Mouse (Mus musculus) megakaryocyte, embryonic 14.5 days (primary cell): ENCODE results near the gene Stk32c. TPM values are rescaled to one million over a fixed set of nuclear protein-coding genes. Genes with fewer than 3 reads are reported as not detected.

ENCODE experiments used
- H3K27me3 ChIP-seq: replicated peaks from 2 replicates; pipeline ENCODE3; 2012; ENCODE audit warnings: inconsistent platforms
- H3K36me3 ChIP-seq: replicated peaks from 2 replicates; pipeline ENCODE3; 2012; ENCODE audit warnings: low read length, inconsistent platforms, mixed read lengths
- H3K4me1 ChIP-seq: 2 replicates; pipeline ENCODE4 v1.6.1; 2012; ENCODE audit warnings: inconsistent platforms
- H3K4me3 ChIP-seq: replicated peaks from 2 replicates; pipeline ENCODE3; 2012; ENCODE audit warnings: moderate library complexity, mild to moderate bottlenecking, inconsistent platforms
- H3K9me3 ChIP-seq: 2 replicates; pipeline ENCODE4 v1.6.1; 2012; ENCODE audit warnings: inconsistent platforms
- FLI1 ChIP-seq: IDR thresholded peaks from 2 replicates; pipeline ENCODE4 v1.6.1; 2012; ENCODE audit warnings: low read length, inconsistent platforms, mixed read lengths
- GATA1 ChIP-seq: IDR thresholded peaks from 3 replicates; pipeline ENCODE4 v1.6.1; 2012; ENCODE audit warnings: mixed read lengths, low read length, inconsistent platforms, borderline replicate concordance
- polyA plus RNA-seq: library from polyadenylated mRNA; stranded (reverse); fragments of >175 nt; gene quantifications from 2 replicates; pipeline ENCODE4 v1.2.3, GENCODE M21; 2012; ENCODE audit warnings: low replicate concordance; ENCODE audit not compliant: insufficient read depth

Gene Stk32c
- polyA plus RNA-seq, 1 experiment: not detected

DNA sequence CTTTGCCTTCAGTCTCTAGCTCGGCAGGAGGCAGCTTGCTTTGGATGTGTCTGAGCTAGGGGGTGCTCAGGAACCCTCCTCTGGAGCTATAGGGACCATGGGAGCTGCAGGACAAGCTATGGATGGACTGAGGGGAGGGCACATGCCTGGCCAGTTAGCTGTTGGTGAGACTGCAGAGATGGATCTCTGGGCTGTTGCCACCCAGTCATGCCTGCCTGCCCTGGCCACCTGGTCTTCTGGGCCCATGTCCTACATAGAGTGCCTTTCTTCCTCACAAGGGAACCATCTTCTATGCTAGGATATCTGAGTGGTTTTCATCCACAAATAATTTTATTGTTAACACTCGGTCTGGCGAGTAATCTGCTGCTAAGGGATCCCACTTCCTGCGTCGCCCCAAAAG lies 6.4 kb upstream of the Stk32c start:
- peak overlapping the region; percentile 29 for H3K4me3 ChIP-seq
- peaks cover 4% of the 10 kb centered on the region for H3K36me3 ChIP-seq
- no peak for TF ChIP-seq GATA1
- TF ChIP-seq FLI1: no peak
- no peaks in the 10 kb centered on the region for H3K9me3 ChIP-seq
- H3K4me1 ChIP-seq: peaks cover 70% of the 10 kb centered on the region
- no peaks in the 10 kb centered on the region for H3K27me3 ChIP-seq

DNA sequence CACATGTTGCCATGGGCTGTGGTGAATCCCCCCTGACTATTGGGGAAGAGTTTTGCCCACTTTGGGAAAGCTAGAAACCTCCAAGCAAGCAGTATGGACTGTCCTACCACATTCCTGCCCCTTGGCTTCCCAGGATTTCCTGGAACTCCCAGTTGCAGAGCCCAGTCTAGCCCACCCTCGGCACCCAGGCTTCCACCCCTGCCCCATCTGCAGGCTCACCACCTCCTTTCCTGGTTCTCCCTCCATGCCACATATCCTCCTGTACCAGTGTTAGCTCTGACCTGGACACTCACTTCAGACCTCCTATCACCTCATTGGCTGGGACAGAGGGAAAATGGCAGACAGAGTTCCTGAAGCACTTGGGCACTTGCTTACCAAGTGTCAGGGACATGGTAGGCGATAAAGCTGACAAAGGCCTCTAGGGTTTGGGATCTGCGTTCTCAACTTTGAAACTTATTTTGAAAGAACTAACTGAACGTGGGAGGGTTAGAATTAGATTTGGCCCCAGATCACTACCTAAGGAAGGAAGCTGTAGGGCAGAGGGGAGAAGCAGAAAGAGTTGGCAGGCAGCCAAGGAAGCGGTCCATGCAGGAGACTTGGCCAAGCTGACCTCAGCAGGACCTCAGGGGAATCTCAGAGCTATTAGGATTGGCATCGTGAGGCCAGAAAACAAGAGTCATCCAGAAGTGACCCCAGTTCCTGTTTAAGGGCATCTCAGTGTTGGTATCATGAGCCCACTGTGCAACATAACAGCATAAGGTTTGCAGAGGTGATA lies 5.7 kb upstream of the Stk32c start:
- no peak for TF ChIP-seq FLI1
- Histone ChIP-seq H3K9me3 (no peaks in the 10 kb centered on the region), H3K27me3 (no peaks in the 10 kb centered on the region), H3K36me3 (peaks cover 3% of the 10 kb centered on the region), H3K4me3 (peak overlapping the region; percentile 21), H3K4me1 (peaks cover 64% of the 10 kb centered on the region)

DNA sequence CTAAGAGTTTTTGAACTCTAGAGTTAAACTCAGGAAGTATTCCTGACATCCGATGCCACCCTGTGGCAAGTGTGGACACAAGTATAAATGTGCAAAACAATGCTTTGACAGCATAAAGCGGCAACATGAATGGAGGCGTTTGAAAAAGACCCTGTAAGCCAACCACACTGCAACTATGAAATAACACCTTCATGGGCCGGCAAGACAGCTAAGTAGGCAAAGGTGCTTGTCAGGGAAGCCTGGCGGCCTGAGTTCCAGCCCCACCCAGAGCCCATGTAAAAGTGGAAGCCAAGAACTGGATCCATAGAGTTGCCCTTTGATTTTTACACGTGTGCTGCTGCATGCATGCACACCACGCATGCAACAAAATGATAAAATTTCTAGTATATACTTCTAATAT lies 3.9 kb upstream of the Stk32c start:
- Histone ChIP-seq H3K27me3 (no peaks in the 10 kb centered on the region), H3K4me3 (no peak overlapping the region), H3K9me3 (no peaks in the 10 kb centered on the region), H3K36me3 (no peaks in the 10 kb centered on the region), H3K4me1 (peaks cover 61% of the 10 kb centered on the region)
- TF ChIP-seq GATA1 (no peak), FLI1 (no peak)

DNA sequence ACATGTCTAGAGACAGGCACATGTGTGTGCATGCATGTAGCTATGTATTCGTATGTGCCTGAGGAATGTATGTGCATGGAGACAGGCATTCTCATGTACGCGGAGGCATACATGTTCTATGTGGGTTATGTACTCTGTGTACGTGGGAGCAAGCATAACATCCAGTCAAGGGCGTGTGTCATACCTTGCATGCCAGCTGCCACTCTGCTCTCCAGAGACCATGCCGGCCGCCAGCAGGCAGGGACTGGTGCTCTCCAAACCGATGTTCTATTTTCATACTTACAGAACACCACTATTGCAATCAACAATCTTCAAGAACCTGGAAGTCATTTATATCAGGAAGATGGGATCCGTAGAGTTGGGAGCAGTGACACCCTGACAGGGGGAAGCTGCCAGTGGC lies 3.4 kb upstream of the Stk32c start:
- H3K4me1 ChIP-seq: peaks cover 62% of the 10 kb centered on the region
- TF ChIP-seq GATA1 (no peak), FLI1 (no peak)
- no peaks in the 10 kb centered on the region for H3K9me3 ChIP-seq
- H3K36me3 ChIP-seq: no peaks in the 10 kb centered on the region
- no peaks in the 10 kb centered on the region for H3K27me3 ChIP-seq
- H3K4me3 ChIP-seq: peak overlapping the region; percentile 19

DNA sequence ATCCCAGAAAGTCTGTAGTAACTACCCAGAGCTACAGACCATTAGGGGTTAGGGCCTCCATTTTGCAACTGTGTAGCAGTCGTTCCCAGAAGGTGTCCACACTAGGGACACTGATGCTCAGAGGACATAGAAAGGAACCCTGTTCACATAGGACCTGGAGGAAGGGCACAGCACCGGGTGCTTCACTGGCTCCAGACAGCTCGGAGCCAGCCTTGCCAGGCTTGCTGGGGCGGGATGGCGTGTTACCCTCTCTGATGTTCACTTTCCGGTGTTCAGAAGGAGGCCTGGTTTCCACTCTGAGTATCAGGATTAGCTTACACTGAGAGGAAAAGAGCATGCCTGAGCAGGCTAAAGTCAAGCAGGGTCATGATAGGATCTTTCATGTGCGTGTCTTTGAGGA lies 2.8 kb upstream of the Stk32c start:
- H3K36me3 ChIP-seq: no peaks in the 10 kb centered on the region
- H3K27me3 ChIP-seq: no peaks in the 10 kb centered on the region
- H3K4me1 ChIP-seq: peaks cover 62% of the 10 kb centered on the region
- TF ChIP-seq GATA1: no peak
- H3K4me3 ChIP-seq: no peak overlapping the region
- H3K9me3 ChIP-seq: no peaks in the 10 kb centered on the region

DNA sequence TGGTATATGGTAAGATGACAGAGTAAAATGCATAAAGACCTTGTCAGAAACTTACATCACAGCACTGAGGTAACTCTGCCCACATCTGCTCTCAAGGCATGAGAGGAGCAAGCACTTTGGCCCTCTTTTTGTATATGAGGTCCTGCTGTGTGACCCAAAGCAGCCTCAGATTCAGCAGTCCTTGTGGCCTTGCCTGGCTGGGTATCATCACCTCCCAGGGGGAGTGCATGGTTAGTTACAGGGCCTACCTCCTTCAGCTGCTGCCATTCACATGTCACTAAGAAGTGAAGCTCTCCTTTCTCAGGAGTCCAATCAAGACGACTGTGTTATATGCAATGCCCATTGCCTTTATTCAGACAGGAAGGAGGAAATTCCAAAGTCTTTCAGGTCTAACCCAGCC lies 2.4 kb upstream of the Stk32c start:
- no peaks in the 10 kb centered on the region for H3K27me3 ChIP-seq
- TF ChIP-seq FLI1: no peak
- peaks cover 62% of the 10 kb centered on the region for H3K4me1 ChIP-seq
- H3K4me3 ChIP-seq: no peak overlapping the region
- no peaks in the 10 kb centered on the region for H3K36me3 ChIP-seq
- H3K9me3 ChIP-seq: no peaks in the 10 kb centered on the region

DNA sequence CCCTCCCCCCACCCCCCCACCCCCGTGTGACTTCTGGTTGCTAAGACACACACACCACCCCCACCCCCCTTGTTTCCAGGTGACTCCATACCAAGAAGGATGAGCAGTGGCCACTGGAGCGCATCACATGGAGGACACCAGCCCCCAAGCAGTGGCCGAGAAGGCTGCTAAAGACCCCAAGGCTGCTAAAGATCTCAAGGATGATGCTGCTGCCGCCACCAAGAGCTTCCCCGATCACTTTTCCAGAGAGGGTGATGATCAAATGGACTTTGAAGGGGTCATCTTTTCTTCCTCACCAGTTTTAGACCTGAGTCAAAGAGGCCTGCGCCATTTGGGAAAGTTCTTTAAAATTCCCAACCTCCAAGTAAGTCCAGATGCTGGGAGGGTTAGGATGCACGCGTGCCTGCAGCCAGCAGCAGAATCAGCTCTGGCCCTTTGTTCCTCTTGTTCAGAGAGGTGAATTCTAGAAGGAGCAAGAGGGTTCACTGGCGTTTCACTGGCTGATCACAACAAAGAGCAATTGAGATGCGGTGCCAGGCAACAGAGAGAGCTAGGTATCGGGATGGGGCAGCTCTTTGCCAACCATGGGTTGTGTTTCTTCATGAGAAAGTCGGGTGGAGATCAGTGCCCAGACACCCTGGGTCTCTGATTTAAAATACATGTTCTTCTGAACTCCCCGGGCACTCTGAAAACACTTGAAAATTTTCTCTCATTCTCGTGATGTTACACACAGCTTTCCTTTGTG lies 1.7 kb upstream of the Stk32c start:
- TF ChIP-seq GATA1 (no peak), FLI1 (no peak)
- Histone ChIP-seq H3K27me3 (no peaks in the 10 kb centered on the region), H3K9me3 (no peaks in the 10 kb centered on the region), H3K36me3 (no peaks in the 10 kb centered on the region), H3K4me3 (no peak overlapping the region), H3K4me1 (peaks cover 60% of the 10 kb centered on the region)

DNA sequence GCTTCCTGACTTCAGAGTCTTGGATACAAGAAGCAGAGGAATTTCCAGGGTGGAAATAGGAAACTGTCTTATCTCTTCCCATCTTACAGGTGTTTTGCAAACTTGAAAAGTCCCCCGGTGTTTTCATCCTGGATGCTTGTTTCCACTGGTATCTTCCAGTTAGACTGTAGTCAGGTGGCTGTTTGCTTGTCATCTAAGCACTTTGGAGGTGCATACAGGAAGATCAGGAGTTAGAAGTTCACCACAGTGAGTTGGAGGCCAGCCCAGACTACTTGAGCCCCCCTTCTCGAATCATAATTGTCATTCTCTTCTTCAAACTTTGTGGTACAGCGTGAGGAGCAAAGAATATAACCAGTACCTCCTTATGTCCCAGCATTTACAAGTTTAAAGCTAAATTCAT lies 1.1 kb upstream of the Stk32c start:
- Histone ChIP-seq H3K27me3 (no peaks in the 10 kb centered on the region), H3K36me3 (no peaks in the 10 kb centered on the region), H3K4me1 (peaks cover 57% of the 10 kb centered on the region), H3K4me3 (no peak overlapping the region), H3K9me3 (no peaks in the 10 kb centered on the region)
- TF ChIP-seq GATA1 (no peak), FLI1 (no peak)

DNA sequence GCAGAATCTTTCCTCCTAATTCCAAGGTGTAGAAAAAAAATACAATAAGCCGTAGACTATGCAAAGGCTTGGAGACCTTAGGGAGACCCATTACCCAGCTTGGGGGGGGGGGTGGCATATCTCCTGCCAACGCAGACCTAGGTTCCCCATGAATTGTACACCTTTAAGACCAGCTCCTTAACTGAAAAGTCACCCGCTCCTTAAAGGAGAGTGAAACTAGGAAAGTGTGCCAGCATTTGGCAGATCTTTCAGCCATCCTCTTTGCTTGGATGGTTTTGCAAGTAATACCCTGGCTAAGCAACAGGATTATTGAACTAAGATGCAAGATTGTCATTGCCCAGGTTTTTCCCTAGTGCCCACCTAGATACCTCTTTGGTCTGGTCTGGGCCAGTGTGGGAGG lies 644 bp upstream of the Stk32c start:
- H3K4me1 ChIP-seq: peaks cover 57% of the 10 kb centered on the region
- peak overlapping the region; percentile 96 for H3K4me3 ChIP-seq
- TF ChIP-seq GATA1 (no peak), FLI1 (no peak)
- no peaks in the 10 kb centered on the region for H3K9me3 ChIP-seq
- no peaks in the 10 kb centered on the region for H3K27me3 ChIP-seq
- H3K36me3 ChIP-seq: no peaks in the 10 kb centered on the region

DNA sequence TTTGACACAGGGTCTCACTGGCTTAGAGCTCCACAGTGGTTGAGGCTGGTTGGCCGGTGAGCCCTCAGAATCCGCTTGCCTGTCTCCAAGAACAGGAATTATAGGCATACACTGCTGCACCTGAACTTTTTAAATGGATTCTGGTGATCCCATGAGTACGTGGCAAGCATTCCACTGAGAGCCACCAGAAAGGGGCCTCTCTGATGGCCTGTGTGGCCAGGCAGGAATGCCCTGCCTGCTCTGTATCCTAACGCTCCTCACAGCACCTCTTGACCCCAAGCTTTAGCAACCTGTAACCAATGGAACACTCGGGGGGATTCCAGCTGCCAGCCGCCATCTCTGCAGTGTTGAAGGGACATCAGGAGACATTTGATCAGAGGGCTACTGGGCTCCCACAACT lies 1.3 kb downstream of the Stk32c start:
- no peaks in the 10 kb centered on the region for H3K36me3 ChIP-seq
- H3K4me1 ChIP-seq: peaks cover 53% of the 10 kb centered on the region
- peaks cover 7% of the 10 kb centered on the region for H3K27me3 ChIP-seq
- TF ChIP-seq GATA1: no peak
- no peak for TF ChIP-seq FLI1
- no peaks in the 10 kb centered on the region for H3K9me3 ChIP-seq
- H3K4me3 ChIP-seq: no peak overlapping the region
